Mouse (Mus musculus): ENCODE measurements at regions not wholly inside any gene's neighbourhood (a gene's known extent, or its start where the extent isn't known, plus 50 kb on each side); places are given as distances from the start of the nearest gene placed in this dataset.

GRCm38 (mm10) chr5:64401737-64402136, 245.6 kb downstream of the Tbc1d1 start:
- no peak for DNase-seq (ENCODE audit: low read depth, low spot score)

DNA sequence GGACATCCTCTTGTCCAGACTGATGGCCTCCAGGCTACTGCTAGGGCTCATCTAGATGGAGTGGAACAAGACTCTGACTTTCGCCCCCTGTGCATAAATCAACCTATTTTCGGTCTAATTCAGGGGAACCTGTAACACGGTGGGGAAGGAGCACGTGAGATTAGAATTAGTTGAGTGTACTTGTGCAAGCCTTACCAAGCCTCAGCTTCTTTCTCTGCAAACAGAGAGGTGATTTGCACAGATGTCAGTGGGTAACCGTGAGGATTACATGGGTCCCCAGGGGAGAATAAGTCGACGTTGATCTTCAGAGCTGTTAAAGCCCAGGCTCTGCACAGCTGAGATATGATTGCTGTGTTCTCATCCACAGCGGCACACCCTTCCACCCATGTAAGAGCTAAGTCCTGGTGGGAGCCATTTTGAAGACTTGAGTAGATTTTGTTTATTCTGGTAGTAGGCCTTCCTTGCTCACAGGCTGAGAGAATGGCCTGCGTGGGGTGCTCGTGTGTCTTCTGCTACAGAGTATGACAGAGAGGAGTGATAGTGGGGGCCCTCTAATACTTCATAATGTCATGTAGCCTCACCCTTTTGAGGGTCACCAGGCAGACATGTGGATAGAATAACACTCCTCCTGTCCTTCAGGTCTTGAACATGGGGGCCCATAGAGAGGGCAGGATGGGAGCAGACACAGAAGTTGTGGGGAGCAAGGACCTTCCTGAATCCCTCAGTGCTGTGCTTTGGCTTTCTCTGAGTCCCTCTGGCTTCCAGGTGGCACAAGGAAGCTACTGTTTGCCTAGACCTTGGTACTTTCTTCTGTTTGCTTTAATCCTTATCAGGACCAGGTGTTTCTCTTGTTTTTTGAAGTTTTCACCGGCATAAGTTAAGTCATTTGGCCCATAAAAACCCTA, 247.2 kb downstream of the Tbc1d1 start:
- DNase-seq (ENCODE audit: low read depth, low spot score): no peak

- DNase-seq (ENCODE audit: low read depth, low spot score): no peak
Observed at GRCm38 (mm10) chr5:64403982-64404345, 247.9 kb downstream of the Tbc1d1 start.

DNA sequence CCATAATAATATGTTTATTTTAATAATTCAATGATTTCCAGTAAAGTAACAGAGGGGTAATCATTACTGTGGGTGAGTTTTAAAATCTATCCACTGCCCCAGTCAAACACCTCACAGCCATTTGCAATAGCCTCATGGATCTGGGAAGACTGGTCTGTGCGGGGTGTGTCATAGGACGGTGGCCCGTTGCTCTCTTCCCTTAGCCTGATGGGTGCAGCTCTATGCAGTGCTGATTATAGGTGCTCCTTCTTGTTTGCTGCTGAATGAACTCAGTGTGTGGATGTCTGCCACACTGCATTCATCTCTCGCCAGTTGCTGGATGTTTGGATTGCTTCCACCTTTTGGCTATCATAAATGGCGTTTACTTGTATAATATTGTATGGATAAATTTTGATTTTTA, 248.4 kb downstream of the Tbc1d1 start:
- no peak for DNase-seq (ENCODE audit: low read depth, low spot score)

DNA sequence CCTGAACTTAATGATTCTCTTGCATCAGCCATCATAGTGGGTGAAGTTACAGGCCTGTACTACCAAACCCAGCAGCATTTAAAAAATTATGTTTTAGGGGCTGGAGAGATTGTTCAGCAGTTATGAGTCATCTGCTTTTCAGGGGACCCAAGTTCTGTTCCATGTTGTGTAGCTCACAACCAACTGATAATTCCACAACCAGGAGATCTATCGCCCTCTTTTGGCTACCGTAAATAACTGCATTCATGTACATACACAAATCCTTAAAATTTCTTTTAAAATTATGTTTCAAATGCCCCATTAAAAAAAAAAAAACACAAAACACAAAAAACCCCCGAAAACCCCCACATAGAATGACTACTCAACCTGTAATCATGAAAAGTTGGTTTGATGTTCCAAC, 252.8 kb downstream of the Tbc1d1 start:
- no peak for DNase-seq (ENCODE audit: low read depth, low spot score)

DNA sequence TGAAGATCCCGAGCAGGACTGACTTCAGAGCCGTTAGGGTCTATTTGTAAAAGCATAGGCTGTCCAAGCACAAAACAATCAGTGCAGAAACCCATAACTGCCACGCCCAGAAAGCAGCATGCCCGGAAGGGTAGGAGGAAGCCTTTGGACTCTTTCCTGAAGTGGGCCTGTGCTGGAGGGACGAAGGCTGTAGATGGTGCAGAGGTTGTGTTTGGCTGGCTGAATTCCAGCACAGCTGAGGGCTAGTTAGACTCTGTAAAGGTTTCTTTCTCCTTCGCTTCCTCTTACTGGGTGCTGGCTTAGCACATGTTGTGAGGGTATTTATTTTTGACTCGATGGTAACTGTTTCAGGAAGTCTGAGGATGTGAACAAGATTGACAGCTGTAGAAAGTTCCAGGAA, 254.5 kb downstream of the Tbc1d1 start:
- no peak for DNase-seq (ENCODE audit: low read depth, low spot score)

- no peak for DNase-seq (ENCODE audit: low read depth, low spot score)
Observed at GRCm38 (mm10) chr5:64414519-64414918, 258.4 kb downstream of the Tbc1d1 start.

- DNase-seq (ENCODE audit: low read depth, low spot score): no peak
Observed at GRCm38 (mm10) chr5:64419395-64419794, 263.3 kb downstream of the Tbc1d1 start.

GRCm38 (mm10) chr5:64422787-64423587, 266.9 kb downstream of the Tbc1d1 start:
- no peak for DNase-seq (ENCODE audit: low read depth, low spot score)

DNA sequence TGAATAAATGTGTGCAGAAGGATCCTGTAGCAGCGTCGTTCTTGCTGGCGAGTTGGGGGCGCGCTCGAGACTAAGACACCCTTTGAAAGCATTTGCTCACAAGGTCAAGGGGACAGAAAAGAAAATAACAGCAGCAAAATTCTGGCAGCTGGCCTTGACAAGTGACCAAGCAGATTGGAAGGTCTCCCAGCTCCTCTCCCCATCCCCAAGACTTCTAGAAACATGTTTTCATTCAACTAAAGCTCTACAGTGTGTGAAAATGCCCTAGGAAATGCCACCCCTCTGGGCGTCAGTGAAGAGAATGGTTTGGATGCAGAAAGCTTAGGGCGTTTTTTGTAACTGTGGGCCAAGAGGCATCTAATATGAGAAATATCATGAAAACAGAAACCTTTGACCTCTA, 272.7 kb downstream of the Tbc1d1 start:
- no peak for DNase-seq (ENCODE audit: low read depth, low spot score)

GRCm38 (mm10) chr5:64430501-64430900, 274.4 kb downstream of the Tbc1d1 start:
- DNase-seq (ENCODE audit: low read depth, low spot score): no peak

DNA sequence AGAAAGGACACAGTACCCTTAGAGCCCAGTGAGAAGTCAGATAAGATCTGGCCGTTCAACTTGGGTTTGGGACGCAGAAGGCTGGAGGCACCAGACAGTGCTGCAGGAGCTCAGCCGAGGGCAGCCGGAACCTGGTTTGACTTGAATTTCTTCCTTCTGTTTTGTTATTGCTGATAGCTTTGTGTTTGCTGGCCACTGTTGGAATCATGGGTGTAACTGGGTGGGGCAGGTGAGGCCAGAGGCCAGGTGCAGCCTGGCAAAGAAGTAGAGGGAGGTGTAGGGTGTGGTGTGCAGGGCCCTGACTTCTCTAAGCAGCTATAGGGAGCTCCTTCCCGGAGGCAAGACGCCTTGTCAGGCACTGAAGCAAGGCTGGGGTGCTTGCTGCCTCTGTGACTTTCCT, 275.5 kb downstream of the Tbc1d1 start:
- no peak for DNase-seq (ENCODE audit: low read depth, low spot score)

GRCm38 (mm10) chr5:64433786-64434185, 277.7 kb downstream of the Tbc1d1 start:
- no peak for DNase-seq (ENCODE audit: low read depth, low spot score)

- DNase-seq (ENCODE audit: low read depth, low spot score): no peak
Observed at GRCm38 (mm10) chr5:64435491-64435890, 279.4 kb downstream of the Tbc1d1 start.

DNA sequence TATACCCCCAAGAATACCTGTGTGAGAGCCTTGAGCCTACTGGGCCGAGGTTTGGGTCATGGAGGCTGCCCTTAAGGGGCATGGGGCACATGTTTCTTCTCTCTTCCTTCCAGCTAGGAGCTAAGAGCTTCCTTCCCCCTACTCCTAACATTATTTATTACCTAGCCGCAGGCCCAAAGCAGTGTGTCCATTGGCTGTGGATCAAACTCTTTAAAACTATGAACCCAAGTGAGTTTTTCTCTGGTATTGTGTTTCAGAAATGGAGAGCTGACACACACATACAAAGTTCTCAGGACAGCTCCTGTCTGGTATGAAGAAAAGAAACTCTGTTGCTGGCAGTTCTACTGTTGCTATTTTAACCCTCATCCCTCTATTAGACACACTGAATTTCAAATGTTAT, 279.9 kb downstream of the Tbc1d1 start:
- no peak for DNase-seq (ENCODE audit: low read depth, low spot score)

DNA sequence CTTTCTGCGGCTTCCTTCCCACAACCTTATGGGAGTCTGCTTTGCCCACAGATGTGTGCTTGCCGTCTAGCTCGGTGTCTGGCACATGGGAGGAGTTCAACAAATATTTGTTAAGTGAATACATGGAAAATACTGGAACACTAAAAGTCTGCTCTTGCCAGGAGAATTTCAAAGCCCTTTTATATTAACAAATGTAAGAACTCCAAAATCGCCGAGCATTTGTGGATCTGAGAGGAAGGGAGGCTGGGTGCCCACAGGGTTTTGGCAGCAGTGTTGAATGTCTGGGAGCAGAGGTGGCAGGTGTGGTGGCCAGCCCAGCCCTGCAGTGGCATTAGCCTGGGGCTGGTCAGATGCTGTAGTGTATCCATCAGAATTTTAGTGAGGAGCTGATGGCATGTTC, 281.6 kb downstream of the Tbc1d1 start:
- DNase-seq (ENCODE audit: low read depth, low spot score): no peak

- no peak for DNase-seq (ENCODE audit: low read depth, low spot score)
Observed at GRCm38 (mm10) chr5:64438446-64439134, 282.5 kb downstream of the Tbc1d1 start.

DNA sequence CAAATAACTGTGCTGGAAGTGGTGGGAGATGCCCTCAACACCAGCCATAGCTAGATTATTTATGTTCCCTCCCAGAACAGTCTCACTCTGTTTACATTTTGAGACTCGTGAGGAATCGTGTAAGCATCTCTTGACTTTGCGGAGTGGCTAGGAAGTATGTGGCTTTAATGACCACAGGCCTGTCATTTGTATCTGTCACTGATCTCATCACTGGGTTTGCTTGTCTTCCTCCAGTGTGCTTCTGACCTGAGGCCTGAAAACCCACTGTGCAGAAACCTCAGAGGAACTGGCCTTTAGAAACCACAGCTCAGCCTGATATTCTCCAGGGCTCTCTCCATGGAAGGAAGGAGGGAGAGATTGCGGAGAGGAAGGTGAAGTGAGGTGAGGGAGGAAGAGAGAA, 291.7 kb downstream of the Tbc1d1 start:
- no peak for DNase-seq (ENCODE audit: low read depth, low spot score)

DNA sequence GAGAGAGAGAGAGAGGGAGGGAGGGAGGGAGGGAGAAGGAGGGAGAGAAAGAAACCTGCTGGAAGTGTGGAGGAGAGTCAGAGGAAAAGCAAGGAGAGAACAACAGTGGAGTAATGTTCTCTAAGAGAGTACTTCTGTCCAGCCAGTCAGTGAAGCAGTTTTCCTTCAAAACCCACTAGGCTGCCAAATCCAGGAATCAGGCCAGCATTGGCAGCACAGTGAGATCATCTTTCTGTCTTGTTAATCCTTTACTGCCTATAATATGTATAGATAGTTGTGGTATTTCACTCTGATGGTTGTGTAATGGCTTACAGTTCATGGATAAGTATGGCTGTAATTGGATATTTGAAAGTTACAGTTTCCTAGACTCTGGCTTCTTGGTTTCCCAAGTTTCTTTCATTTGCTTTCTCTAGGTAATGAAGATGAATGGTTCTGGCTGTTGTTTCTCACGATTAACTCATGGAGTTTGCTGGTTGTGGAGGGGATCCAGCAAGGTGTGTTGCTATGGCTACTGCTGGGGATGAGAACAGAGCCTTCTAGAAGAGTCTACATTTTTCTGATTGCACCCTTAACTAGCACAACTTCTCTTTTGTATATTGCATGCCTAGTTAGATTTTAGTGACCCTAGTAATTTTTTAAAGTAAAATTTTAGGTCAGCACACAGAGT, 296.7 kb downstream of the Tbc1d1 start:
- DNase-seq (ENCODE audit: low read depth, low spot score): no peak

- DNase-seq (ENCODE audit: low read depth, low spot score): no peak
Observed at GRCm38 (mm10) chr5:64459807-64460206, 303.7 kb downstream of the Tbc1d1 start.

- DNase-seq (ENCODE audit: low read depth, low spot score): no peak
Observed at GRCm38 (mm10) chr5:64460891-64461290, 304.8 kb downstream of the Tbc1d1 start.

DNA sequence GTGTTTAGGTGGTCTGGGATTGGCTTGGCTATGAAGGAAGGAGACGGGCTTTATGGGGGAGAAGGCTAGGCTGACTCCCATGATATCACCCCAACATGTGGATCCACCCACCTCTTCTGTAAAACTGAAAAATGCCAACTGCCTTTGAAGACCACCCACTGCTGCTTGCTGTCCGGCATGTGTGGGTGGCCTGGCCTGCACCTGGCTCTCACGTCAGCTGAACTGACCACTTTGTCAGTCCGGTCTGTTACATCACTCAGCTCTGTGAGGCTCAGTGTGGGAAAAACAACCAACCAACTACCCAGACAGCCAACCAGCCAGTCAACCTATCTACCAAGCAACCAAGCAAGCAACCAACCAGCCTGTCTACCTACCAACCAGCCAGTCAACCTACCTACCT, 305.5 kb downstream of the Tbc1d1 start:
- no peak for DNase-seq (ENCODE audit: low read depth, low spot score)

Measured in embryo, embryonic 11.5 days (tissue).